Mouse (Mus musculus) olfactory bulb, adult 2 months (tissue): ENCODE data around the gene Plcb4.

Source experiments
- CTCF ChIP-seq: fragments of 200-500 bp; IDR thresholded peaks from 2 replicates; pipeline ENCODE4 v1.5.1; 2012; ENCODE audit warnings: low read depth, mild to moderate bottlenecking, low read length, moderate library complexity; ENCODE audit not compliant: insufficient read depth
- POLR2A ChIP-seq: fragments of 200-500 bp; IDR thresholded peaks from 2 replicates; pipeline ENCODE4 v1.6.1; 2012; ENCODE audit warnings: mild to moderate bottlenecking, low read depth, low read length, moderate library complexity; ENCODE audit not compliant: insufficient read depth

DNA sequence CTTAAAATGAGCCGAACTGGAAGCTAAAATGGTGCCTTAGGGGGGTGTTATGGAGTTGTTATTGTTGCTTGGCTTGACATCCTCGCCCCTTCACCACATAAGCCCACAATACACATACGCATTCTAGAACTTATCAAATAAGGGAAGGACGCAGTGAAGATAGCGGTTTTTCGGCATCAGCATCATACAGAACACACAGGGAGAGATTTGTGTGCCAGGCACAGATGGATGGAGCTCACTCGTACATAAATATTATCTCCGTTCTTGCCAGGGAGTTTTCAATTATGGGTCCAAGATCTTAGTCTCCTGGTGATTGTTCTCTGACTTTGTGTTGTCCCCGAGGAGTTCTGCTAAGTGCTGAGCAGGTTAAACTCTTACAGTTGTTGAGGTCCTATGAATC, 50.0 kb downstream of the Plcb4 start:
- TF ChIP-seq CTCF (no peak), POLR2A (no peak)
